Mouse (Mus musculus) thymus, adult 2 months (tissue): ENCODE measurements around the gene Uqcrq.

Source experiments
- CTCF ChIP-seq: fragments of 200-500 bp; IDR thresholded peaks from 2 replicates; pipeline ENCODE4 v1.5.1; 2012; ENCODE audit warnings: mild to moderate bottlenecking, control low read depth, low read length, moderate library complexity, borderline replicate concordance; ENCODE audit not compliant: control insufficient read depth, poor library complexity, insufficient read depth; ENCODE audit errors: extremely low read depth
- POLR2A ChIP-seq: fragments of 200-500 bp; IDR thresholded peaks from 2 replicates; pipeline ENCODE4 v1.6.1; 2012; ENCODE audit warnings: mild to moderate bottlenecking, low read length, control low read depth, moderate library complexity; ENCODE audit not compliant: control insufficient read depth, poor library complexity, insufficient read depth; ENCODE audit errors: extremely low read depth

DNA sequence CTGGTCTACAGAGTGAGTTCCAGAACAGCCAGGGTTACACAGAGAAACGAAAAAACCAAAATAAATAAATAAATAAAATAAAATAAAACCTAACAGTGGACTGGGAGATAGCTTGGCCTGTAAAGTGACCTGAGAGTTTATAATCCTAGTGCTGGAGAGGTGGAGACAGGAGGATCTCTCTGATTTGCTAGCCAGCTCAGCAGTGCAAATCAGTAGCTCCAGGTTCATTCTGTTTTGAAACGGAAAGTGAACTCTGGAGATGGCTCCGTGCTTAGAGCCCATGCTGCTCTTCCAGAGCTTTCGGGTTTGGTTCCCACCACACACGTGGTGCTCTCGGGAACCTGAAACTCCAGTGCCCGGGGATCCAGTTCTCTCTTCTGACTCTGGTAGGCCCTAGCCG lies 17.4 kb upstream of the Uqcrq start:
- TF ChIP-seq POLR2A (no peak), CTCF (no peak)
